Mouse (Mus musculus) embryonic fibroblast, embryonic 13.5 days (primary cell): ENCODE measurements around the gene Camta1.

Experiments
- CTCF ChIP-seq: IDR thresholded peaks from 2 replicates; pipeline ENCODE4 v1.5.1; 2011; ENCODE audit warnings: mild to moderate bottlenecking, control low read depth, low read length, moderate library complexity, borderline replicate concordance; ENCODE audit not compliant: insufficient read depth
- POLR2A ChIP-seq: IDR thresholded peaks from 2 replicates; pipeline ENCODE4 v1.6.1; 2011; ENCODE audit warnings: low read depth, mild to moderate bottlenecking, control low read depth, low read length, moderate library complexity

GRCm38 (mm10) chr4:151372855-151373566, 488.7 kb downstream of the Camta1 start:
- TF ChIP-seq POLR2A (no peak), CTCF (no peak)
